Mouse (Mus musculus) E14TG2a.4 (cell line): ENCODE data around the gene B3gnt3.

Experiments
- H3K27me3 ChIP-seq: 2 replicates; pipeline ENCODE4 v1.6.1; 2014; ENCODE audit warnings: low read length, control low read depth; ENCODE audit not compliant: insufficient read depth
- H3K36me3 ChIP-seq: 2 replicates; pipeline ENCODE4 v1.6.1; 2014; ENCODE audit warnings: low read length, control low read depth; ENCODE audit not compliant: insufficient read depth
- H3K4me1 ChIP-seq: replicated peaks from 2 replicates; pipeline ENCODE4 v1.6.1; 2014; ENCODE audit warnings: low read depth, low read length, control low read depth
- H3K4me3 ChIP-seq: replicated peaks from 2 replicates; pipeline ENCODE4 v1.5.1; 2014; ENCODE audit warnings: mild to moderate bottlenecking, low read length
- H3K9me3 ChIP-seq: 2 replicates; pipeline ENCODE4 v1.6.1; 2014; ENCODE audit warnings: low read length, control low read depth
- CTCF ChIP-seq: conservative IDR thresholded peaks from 2 replicates; pipeline ENCODE4 v1.5.1; 2014; ENCODE audit warnings: low read length
- NANOG ChIP-seq: IDR thresholded peaks from 2 replicates; pipeline ENCODE4 v1.6.1; 2014; ENCODE audit warnings: borderline replicate concordance, low read length, mixed read lengths
- POU5F1 ChIP-seq: IDR thresholded peaks from 2 replicates; pipeline ENCODE4 v1.6.1; 2014; ENCODE audit warnings: low read length, borderline replicate concordance

The B3gnt3 gene

DNA sequence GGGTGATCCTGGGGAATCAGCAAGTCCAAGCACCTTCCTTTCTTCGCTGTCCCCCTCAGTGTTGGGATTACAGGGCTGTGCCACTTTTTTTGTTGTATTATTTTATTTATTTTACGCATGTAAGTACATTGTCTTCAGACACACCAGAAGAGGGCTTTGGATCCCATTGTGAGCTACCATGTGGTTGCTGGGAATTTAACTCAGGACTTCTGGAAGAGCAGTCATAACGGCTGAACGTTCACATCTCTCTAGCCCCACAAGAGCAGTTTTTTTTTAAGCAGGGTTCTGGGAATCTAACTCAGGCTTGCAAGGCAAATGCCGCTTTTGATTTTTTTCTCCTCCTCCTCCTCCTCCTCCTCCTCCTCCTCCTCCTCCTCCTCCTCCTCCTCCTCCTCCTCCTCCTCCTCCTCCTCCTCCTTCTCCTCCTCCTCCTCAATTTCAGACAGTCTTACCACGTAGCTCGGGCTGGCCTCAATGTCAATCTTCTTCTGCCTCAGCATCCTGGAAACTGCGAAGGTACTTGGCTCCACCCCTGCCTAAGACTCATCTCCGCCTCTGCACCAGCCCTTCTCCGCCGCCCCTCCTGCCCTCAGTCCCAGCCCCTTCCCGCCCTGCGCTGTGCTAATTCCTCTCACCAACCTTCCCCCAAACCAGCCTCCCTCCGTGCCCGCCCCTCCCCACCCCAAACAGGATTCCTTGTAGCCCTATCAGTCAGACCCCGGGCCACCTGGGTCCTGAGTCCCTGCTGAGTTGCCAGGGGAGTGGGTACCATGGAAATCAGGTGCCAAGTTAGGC lies 27.4 kb upstream of the B3gnt3 start:
- H3K4me1 ChIP-seq = peaks cover 45% of the 10 kb centered on the region
- peaks cover 10% of the 10 kb centered on the region; the same call in 1 of the 2 replicates for H3K27me3 ChIP-seq
- H3K4me3 ChIP-seq = peak overlapping the region; percentile 68
- TF ChIP-seq POU5F1 = no peak
- TF ChIP-seq CTCF = no peak
- TF ChIP-seq NANOG = no peak
- H3K9me3 ChIP-seq = no peaks in the 10 kb centered on the region
- H3K36me3 ChIP-seq = no peaks in the 10 kb centered on the region

DNA sequence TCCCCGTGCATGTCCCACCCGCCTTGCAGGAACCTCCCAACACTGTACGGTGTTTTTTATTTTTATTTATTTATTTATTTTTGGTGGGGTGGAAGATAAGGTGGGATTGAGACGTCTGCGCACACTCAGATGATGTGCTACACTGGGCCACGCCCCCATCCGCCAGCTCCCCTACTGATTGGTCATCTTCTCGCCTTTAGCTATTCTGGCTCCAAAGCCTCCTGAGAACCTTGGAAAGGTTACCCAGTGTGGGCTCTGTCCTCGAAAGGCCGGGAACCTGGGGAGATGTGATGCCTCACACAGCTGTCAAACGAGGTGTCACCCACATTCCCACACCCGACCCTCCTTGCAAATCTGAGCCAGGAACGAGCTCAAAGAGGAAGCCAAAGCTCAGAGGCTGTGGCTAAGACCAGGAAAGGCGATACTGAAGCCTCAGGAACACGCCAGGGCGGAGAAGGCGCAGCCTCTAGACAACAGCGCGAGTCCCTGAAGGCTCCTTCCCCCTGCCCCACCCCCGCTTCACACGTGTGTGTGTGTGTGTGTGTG lies 26.7 kb upstream of the B3gnt3 start:
- TF ChIP-seq NANOG (no peak), POU5F1 (no peak), CTCF (no peak)
- H3K9me3 ChIP-seq = no peaks in the 10 kb centered on the region
- H3K27me3 ChIP-seq = peaks cover 10% of the 10 kb centered on the region; the same call in 1 of the 2 replicates
- peak overlapping the region; percentile 68 for H3K4me3 ChIP-seq
- H3K4me1 ChIP-seq = peaks cover 52% of the 10 kb centered on the region
- no peaks in the 10 kb centered on the region for H3K36me3 ChIP-seq

DNA sequence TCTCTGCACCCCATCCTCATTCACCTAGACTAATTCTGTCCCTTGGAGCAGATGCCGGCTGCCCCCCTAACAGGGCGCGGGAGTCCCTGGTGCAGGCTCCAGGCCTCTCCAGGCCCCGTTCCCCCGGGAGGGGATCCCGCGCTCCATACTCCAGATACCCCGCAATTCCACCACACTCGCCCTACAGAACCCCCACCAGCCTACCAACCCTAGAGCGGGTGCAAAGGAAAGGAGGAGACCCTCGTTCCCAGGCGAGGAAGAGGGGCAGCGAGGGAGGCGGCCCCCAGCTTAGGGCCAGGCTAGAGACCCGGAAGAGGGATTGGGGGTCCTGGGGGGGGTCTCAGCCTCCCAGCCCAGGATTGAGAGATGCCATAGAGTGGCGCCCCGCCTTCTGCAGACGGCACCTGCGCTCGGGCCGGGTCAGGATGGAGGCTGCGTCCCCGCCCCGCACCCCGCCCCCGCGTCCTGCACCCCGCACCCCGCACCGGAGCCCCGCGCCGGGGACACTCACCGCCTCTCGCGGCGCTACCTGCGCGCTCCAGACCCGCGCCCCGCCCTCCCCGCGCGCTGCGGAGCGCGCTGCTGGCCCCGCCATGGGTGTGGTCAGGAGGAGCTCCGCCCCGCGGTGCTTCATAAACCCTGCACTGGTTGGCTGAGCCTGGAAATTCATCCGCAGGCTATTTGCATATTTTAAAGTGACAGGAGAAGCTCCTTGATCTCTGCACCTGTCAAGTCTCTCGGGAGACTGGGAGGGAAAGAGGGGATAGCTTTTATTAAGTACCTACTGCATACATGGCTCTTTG lies 23.7 kb upstream of the B3gnt3 start, which contains the start of gene Fcho1:
Gene Fcho1, minus strand, starts transcription at position 595 of the 803 bp plus-strand sequence.
- peaks cover 11% of the 10 kb centered on the region for H3K36me3 ChIP-seq
- H3K27me3 ChIP-seq = peaks cover 6% of the 10 kb centered on the region; the same call in 1 of the 2 replicates
- TF ChIP-seq POU5F1 (no peak), NANOG (no peak), CTCF (no peak)
- peaks cover 58% of the 10 kb centered on the region for H3K4me1 ChIP-seq
- peak within 1 kb of the TSS; percentile 91 for H3K4me3 ChIP-seq
- H3K9me3 ChIP-seq = no peaks in the 10 kb centered on the region

DNA sequence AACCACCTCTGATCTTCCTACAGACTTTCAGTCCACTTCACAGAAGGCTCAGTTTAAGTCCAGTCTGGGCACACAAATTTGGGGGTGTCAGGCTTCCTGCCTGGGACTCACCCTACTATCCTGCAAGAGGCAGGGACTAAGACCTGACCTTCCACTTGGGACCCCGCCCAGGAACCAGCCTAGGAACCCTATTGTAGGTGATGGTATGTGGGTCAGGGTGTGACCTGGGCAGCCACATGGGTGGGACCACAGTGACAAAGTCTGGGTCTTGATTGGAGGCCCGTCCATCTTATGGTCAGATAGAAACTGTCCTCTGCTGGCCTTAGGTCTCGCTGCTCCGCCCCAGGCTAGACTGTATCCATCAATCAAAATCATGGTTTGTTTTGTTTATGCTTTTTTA lies 22.8 kb upstream of the B3gnt3 start:
- Histone ChIP-seq H3K9me3 (no peaks in the 10 kb centered on the region), H3K36me3 (peaks cover 20% of the 10 kb centered on the region), H3K4me3 (peak overlapping the region; percentile 91), H3K27me3 (peaks cover 6% of the 10 kb centered on the region; the same call in 1 of the 2 replicates), H3K4me1 (peaks cover 58% of the 10 kb centered on the region)
- no peak for TF ChIP-seq CTCF
- TF ChIP-seq POU5F1 = no peak
- no peak for TF ChIP-seq NANOG

DNA sequence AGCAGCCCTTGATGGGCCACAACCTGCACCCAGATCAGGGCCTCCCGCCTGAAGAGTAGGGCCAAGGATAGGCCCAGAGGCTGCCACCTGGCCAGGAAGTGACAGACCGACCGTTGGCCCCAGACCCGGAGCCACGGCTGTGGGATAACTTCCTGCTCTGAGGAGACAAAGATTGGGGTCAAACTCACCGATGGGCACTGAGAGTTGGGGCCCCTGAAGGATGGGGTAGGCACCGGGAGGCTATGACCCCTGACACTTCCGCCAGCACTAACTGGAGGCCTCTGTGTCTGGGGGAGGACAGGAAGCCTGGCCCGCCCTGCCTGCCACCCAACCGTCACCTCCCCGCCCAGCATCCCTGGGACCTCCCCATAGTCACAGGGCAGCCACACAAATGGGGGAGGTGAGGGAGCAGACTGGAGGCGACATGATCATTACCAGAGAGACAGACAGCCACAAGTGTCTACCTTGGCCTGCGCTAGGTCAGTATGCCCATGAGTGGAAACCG lies 21.5 kb upstream of the B3gnt3 start:
- peaks cover 47% of the 10 kb centered on the region for H3K4me1 ChIP-seq
- peaks cover 6% of the 10 kb centered on the region; the same call in 1 of the 2 replicates for H3K27me3 ChIP-seq
- H3K9me3 ChIP-seq = no peaks in the 10 kb centered on the region
- peaks cover 25% of the 10 kb centered on the region for H3K36me3 ChIP-seq
- H3K4me3 ChIP-seq = peak overlapping the region; percentile 32
- no peak for TF ChIP-seq CTCF
- TF ChIP-seq POU5F1 = no peak
- no peak for TF ChIP-seq NANOG

DNA sequence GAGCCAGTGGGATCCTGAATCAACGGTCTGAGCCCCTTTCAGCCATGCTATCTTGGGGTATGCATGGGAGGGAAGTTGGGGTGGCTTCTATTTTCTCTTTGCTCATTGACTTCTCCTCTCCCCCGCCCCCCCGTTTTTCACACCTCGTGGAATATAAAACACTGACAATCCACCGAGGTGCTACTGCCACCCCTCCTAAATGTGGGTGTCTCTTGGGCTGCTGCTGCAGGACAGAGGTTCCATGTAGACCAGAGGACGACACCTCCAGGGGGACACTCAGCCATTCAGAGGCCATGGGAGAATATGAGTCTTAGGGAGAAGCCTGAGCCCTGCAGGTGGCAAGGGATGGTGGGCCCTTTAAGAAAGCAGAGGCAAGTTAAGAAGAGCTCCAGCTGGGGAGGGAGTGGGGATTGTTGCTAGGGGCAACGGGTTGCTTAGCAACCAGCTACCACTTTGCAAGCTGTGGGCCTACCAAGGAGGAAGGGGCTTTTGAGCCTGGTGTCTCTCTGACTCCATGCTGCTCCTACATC lies 18.4 kb upstream of the B3gnt3 start:
- Histone ChIP-seq H3K36me3 (peaks cover 52% of the 10 kb centered on the region), H3K9me3 (no peaks in the 10 kb centered on the region), H3K4me1 (peaks cover 56% of the 10 kb centered on the region), H3K27me3 (peaks cover 3% of the 10 kb centered on the region; the same call in 1 of the 2 replicates), H3K4me3 (no peak overlapping the region)
- TF ChIP-seq NANOG (no peak), POU5F1 (no peak), CTCF (no peak)

DNA sequence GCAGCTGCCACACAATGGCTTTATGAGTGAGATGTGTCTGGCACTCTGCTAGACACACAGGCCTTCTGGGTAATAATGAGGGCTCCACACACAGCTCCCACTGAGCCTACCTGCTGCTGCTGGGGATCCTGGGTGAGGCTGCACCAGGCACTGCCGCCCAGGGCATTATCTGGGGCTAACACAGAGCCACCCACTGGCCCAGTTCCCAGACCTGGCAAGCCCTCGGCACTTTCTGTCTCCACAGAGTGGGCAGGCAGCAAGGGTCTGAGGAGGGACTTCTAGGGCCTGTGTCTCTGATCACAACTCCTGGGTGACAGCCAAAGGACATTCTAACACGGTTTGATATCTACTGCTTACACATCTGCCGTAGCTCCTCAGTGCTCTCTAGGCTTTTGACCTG lies 17.6 kb upstream of the B3gnt3 start:
- TF ChIP-seq CTCF (no peak), NANOG (no peak), POU5F1 (no peak)
- Histone ChIP-seq H3K4me1 (peaks cover 55% of the 10 kb centered on the region), H3K27me3 (no peaks in the 10 kb centered on the region), H3K36me3 (peaks cover 60% of the 10 kb centered on the region), H3K4me3 (no peak overlapping the region), H3K9me3 (no peaks in the 10 kb centered on the region)
